Mouse (Mus musculus): ENCODE measurements around the gene Rac1. TPM values are rescaled to one million over a fixed set of nuclear protein-coding genes. Genes with fewer than 3 reads are reported as not detected.
A peak's percentile ranks its signal among the peaks of the same experiment; 100 is the strongest.

Gene Rac1
- polyA plus RNA-seq, 2 experiments = 115 to 146 TPM

- TF ChIP-seq EP300 (IDR thresholded peaks at IDR 0.05; ENCODE audit: low read depth) = no peak
- TF ChIP-seq CTCF (IDR thresholded peaks at IDR 0.05; ENCODE audit: low read depth) = no peak
- no peaks in the 10 kb centered on the region for H3K9me3 ChIP-seq (ENCODE audit: control insufficient read depth, low read length)
- WGBS (ENCODE audit: insufficient replicate concordance) = 81% methylated on average over 8 of the region's 8 CpGs
- H3K27ac ChIP-seq = no peak overlapping the region
- DNase-seq (ENCODE audit: low read depth in 3 of 3, low spot score in 3 of 3) = no peak
- H3K9ac ChIP-seq (replicated peaks) = no peak overlapping the region
- peaks cover 16% of the 10 kb centered on the region in 2 experiments for H3K4me1 ChIP-seq (replicated peaks; ENCODE audit: control insufficient read depth in 2 of 2, insufficient read depth in 2 of 2, low read length in 1 of 2)
- no peak for ATAC-seq (ENCODE audit: insufficient read depth)
- no peak overlapping the region for H3K4me2 ChIP-seq (ENCODE audit: low read depth)
- no peak overlapping the region for H3K4me3 ChIP-seq (ENCODE audit: insufficient read depth in 1 of 2, low read depth in 2 of 2, low read length in 2 of 2)
- H3K27me3 ChIP-seq (ENCODE audit: control insufficient read depth, insufficient read depth, low read length) = no peaks in the 10 kb centered on the region
- H3K36me3 ChIP-seq (replicated peaks; ENCODE audit: control insufficient read depth, insufficient read depth, low read depth) = peaks cover 33% of the 10 kb centered on the region
Measured at GRCm38 (mm10) chr5:143505056-143505455, 22.8 kb downstream of the Rac1 start.

GRCm38 (mm10) chr5:143504453-143504852, 23.4 kb downstream of the Rac1 start:
- no peak overlapping the region for H3K4me3 ChIP-seq (ENCODE audit: insufficient read depth in 1 of 2, low read depth in 2 of 2, low read length in 2 of 2)
- H3K36me3 ChIP-seq (replicated peaks; ENCODE audit: control insufficient read depth, insufficient read depth, low read depth) = peaks cover 33% of the 10 kb centered on the region
- no peak overlapping the region for H3K4me2 ChIP-seq (ENCODE audit: low read depth)
- ATAC-seq (ENCODE audit: insufficient read depth) (no peak), DNase-seq (ENCODE audit: low read depth in 3 of 3, low spot score in 3 of 3) (no peak)
- TF ChIP-seq CTCF (IDR thresholded peaks at IDR 0.05; ENCODE audit: low read depth) (peak; percentile 82), EP300 (IDR thresholded peaks at IDR 0.05; ENCODE audit: low read depth) (no peak)
- peaks cover 10% of the 10 kb centered on the region in 2 experiments for H3K4me1 ChIP-seq (replicated peaks; ENCODE audit: control insufficient read depth in 2 of 2, insufficient read depth in 2 of 2, low read length in 1 of 2)
- no peak overlapping the region for H3K27ac ChIP-seq
- no peaks in the 10 kb centered on the region for H3K27me3 ChIP-seq (ENCODE audit: control insufficient read depth, insufficient read depth, low read length)
- no peaks in the 10 kb centered on the region for H3K9me3 ChIP-seq (ENCODE audit: control insufficient read depth, low read length)
- WGBS (ENCODE audit: insufficient replicate concordance) = 51% methylated on average over 3 of the region's 3 CpGs
- H3K9ac ChIP-seq (replicated peaks) = no peak overlapping the region

GRCm38 (mm10) chr5:143503740-143504139, 24.1 kb downstream of the Rac1 start:
- peaks cover 3 to 4% of the 10 kb centered on the region in 2 experiments; a peak in 3 of 4 replicates for H3K4me1 ChIP-seq (replicated peaks; ENCODE audit: control insufficient read depth in 2 of 2, insufficient read depth in 2 of 2, low read length in 1 of 2)
- H3K9ac ChIP-seq (replicated peaks) = no peak overlapping the region
- WGBS (ENCODE audit: insufficient replicate concordance) = 84% methylated on average over 6 of the region's 6 CpGs
- TF ChIP-seq EP300 (IDR thresholded peaks at IDR 0.05; ENCODE audit: low read depth) (no peak), CTCF (IDR thresholded peaks at IDR 0.05; ENCODE audit: low read depth) (no peak)
- no peak for ATAC-seq (ENCODE audit: insufficient read depth)
- H3K36me3 ChIP-seq (replicated peaks; ENCODE audit: control insufficient read depth, insufficient read depth, low read depth) = peaks cover 35% of the 10 kb centered on the region
- no peaks in the 10 kb centered on the region for H3K9me3 ChIP-seq (ENCODE audit: control insufficient read depth, low read length)
- no peaks in the 10 kb centered on the region for H3K27me3 ChIP-seq (ENCODE audit: control insufficient read depth, insufficient read depth, low read length)
- no peak overlapping the region for H3K4me3 ChIP-seq (ENCODE audit: insufficient read depth in 1 of 2, low read depth in 2 of 2, low read length in 2 of 2)
- no peak for DNase-seq (ENCODE audit: low read depth in 3 of 3, low spot score in 3 of 3)
- no peak overlapping the region for H3K4me2 ChIP-seq (ENCODE audit: low read depth)
- no peak overlapping the region for H3K27ac ChIP-seq

- Histone ChIP-seq H3K9me3 (ENCODE audit: control insufficient read depth, low read length) (no peaks in the 10 kb centered on the region), H3K9ac (replicated peaks) (no peak overlapping the region), H3K27ac (no peak overlapping the region), H3K4me1 (replicated peaks; ENCODE audit: control insufficient read depth in 2 of 2, insufficient read depth in 2 of 2, low read length in 1 of 2) (no peaks in the 10 kb centered on the region), H3K4me2 (ENCODE audit: low read depth) (no peak overlapping the region), H3K36me3 (replicated peaks; ENCODE audit: control insufficient read depth, insufficient read depth, low read depth) (peaks cover 29% of the 10 kb centered on the region), H3K27me3 (ENCODE audit: control insufficient read depth, insufficient read depth, low read length) (no peaks in the 10 kb centered on the region), H3K4me3 (ENCODE audit: insufficient read depth in 1 of 2, low read depth in 2 of 2, low read length in 2 of 2) (no peak overlapping the region)
- ATAC-seq (ENCODE audit: insufficient read depth) (no peak), DNase-seq (ENCODE audit: low read depth in 3 of 3, low spot score in 3 of 3) (no peak)
- 85% methylated on average over 19 of the region's 19 CpGs for WGBS (ENCODE audit: insufficient replicate concordance)
- TF ChIP-seq CTCF (IDR thresholded peaks at IDR 0.05; ENCODE audit: low read depth) (no peak), EP300 (IDR thresholded peaks at IDR 0.05; ENCODE audit: low read depth) (no peak)
Measured at GRCm38 (mm10) chr5:143502899-143503557, 24.8 kb downstream of the Rac1 start.

- peaks cover 20% of the 10 kb centered on the region for H3K36me3 ChIP-seq (replicated peaks; ENCODE audit: control insufficient read depth, insufficient read depth, low read depth)
- DNase-seq (ENCODE audit: low read depth in 3 of 3, low spot score in 3 of 3) (no peak), ATAC-seq (ENCODE audit: insufficient read depth) (no peak)
- H3K9ac ChIP-seq (replicated peaks) = no peak overlapping the region
- no peak overlapping the region for H3K4me2 ChIP-seq (ENCODE audit: low read depth)
- no peaks in the 10 kb centered on the region for H3K4me1 ChIP-seq (replicated peaks; ENCODE audit: control insufficient read depth in 2 of 2, insufficient read depth in 2 of 2, low read length in 1 of 2)
- H3K27me3 ChIP-seq (ENCODE audit: control insufficient read depth, insufficient read depth, low read length) = no peaks in the 10 kb centered on the region
- TF ChIP-seq EP300 (IDR thresholded peaks at IDR 0.05; ENCODE audit: low read depth) = no peak
- 71% methylated on average over 2 of the region's 2 CpGs for WGBS (ENCODE audit: insufficient replicate concordance)
- no peak overlapping the region for H3K4me3 ChIP-seq (ENCODE audit: insufficient read depth in 1 of 2, low read depth in 2 of 2, low read length in 2 of 2)
- no peak overlapping the region for H3K27ac ChIP-seq
- no peaks in the 10 kb centered on the region for H3K9me3 ChIP-seq (ENCODE audit: control insufficient read depth, low read length)
Measured at GRCm38 (mm10) chr5:143501649-143502048, 26.2 kb downstream of the Rac1 start.
